Mouse (Mus musculus) megakaryocyte progenitor cell, adult 5-6 weeks (primary cell): ENCODE measurements around the gene Pgpep1. TPM values are rescaled to one million over a fixed set of nuclear protein-coding genes. Genes with fewer than 3 reads are reported as not detected.

Experiments
- ATAC-seq: replicated peaks from 2 replicates; pipeline ENCODE4 v1.8.0; 2016; ENCODE audit warnings: mild to moderate bottlenecking, moderate TSS enrichment, inconsistent platforms; ENCODE audit not compliant: poor library complexity
- total RNA-seq, 2 experiments: library from RNA; stranded (forward) in 1 of 2; stranded (reverse) in 1 of 2; fragments of 157-497, 149-512 nt in 1 of 2; fragments of 200-1000 nt in 1 of 2; gene quantifications; 2 replicates each; pipeline versions ENCODE4 v1.2.3 to v1.2.4; 2015 to 2017

Gene Pgpep1
- total RNA-seq, 2 experiments from 2014 or later, result 5.2 to 11.8 TPM

DNA sequence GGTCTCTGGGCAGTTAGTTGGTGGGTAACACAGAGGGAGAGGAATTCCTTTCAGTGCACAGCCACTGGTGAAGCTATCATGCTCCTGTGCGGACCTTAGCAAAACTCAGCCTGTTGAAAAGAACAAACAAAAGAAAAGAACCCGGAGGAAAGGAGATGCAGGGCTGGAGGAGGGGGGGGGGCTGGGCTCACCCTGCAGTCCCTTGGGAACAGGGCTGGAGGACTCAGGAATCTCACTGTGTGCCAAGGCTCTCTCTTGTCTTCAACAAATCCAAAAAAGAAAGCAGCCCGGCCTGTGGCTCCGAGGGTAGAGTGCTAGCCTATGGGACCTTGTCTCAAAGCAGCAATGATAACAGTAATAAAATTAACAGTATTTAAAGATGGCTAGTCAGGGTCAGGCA, 3.5 kb upstream of the Pgpep1 start:
- no peak for ATAC-seq

DNA sequence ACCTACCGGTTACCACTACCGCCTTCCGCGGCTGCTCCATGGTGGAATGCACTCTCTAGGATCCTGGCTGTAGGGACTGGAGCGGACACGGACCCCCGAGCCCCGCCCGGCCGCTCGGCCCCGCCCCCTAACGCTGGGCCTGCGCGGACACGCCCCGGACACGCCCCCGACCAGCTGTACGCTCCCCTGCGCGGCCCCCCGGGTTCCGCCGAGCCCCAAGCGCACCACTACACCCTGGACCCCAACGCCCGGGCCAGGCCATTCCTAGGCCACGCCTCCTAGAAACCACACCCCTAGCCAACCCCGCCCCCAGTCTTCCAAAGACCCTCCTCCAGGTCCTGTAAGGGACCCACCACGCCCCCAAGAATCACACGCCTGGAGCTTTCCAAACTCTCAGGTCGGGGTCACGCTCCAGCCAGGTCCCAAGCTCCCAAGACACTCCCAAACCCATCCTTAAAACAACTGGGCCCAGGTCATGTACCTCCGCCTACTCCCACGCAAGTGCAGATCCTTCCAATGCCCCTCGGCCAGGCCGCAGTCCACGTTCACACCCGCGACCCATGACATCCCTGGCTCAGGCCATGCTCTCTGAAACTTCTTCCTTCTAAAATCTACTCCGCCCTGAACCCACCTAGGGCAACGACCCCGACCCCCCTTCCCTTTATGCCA, 450 bp downstream of the Pgpep1 start:
- ATAC-seq, result peak; percentile 92

DNA sequence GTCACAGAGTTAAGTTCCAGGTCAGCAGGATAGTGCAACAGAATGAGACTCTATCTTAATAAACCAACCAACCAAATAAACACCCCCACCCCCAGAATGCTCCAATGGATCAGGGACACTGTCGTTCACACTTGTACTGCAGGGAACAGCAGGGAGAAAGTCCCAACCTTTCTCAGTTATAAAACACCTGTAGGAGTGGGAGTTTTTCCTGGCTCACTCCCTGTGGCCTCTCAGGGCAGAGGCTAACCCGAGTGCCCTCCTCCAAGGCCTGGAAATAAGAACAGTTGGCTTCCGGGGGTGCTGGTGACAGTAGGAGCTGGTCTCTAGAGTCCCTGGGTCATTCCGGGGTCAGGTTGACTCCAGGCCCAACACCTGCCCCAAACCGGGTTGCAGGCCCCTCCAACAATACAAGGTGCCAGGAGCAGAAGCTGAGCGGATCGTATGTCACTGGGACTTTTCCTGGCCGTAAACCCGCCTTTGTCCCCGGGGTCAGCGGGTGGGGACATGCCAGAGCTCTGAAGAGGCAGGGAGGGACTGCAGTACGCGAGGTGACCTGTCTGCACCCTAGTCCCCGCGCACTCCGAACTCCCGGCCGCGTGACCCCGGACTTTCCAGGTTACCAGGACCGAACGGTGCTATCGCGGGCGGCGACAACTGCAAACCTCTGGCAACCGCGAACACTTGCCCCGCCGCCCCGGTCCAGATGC, 1.1 kb downstream of the Pgpep1 start:
- ATAC-seq, result peak; percentile 51

DNA sequence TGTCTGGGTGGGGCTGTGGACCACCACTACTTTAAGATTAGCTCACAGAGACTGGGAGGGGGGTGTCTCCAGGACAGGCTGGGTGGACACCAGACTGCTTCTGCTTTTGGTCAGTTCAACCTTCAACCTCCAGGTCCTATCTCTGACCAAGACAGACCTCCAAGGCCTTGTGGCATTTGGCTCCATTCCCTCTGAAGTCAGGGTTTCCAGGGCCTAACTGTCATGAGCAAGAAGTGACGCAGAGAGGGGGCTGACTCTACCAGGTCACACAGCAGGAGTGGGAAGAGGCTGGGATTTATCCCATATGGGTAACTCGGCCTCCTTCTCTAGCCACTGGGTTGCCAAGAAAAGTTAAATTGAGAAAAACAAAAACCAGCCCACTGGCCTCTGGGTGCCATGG, 2.4 kb downstream of the Pgpep1 start:
- no peak for ATAC-seq

- no peak for ATAC-seq
Measured at GRCm38 (mm10) chr8:70657214-70657613, 3.0 kb downstream of the Pgpep1 start.

GRCm38 (mm10) chr8:70656193-70656790, 3.9 kb downstream of the Pgpep1 start:
- ATAC-seq, result no peak

DNA sequence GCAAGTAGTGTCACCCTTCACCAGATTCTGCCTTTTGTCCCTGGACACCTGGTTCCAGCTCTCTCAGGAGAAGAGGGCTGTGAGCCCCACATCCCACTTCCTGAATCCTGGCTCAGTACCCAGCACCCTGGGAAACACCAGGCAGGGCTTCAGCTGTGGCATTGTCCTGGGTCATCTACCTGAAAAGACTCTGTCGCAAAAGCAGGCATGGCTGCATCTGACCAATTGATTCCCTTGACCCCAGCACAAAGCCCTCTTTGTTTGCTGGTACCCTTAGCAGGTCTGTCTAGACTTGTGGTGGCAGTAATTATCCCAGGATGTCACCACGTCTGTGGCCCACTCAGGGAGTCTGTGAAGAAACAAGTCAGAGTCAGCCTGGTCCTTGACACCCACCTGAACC, 4.7 kb downstream of the Pgpep1 start:
- ATAC-seq, result no peak

DNA sequence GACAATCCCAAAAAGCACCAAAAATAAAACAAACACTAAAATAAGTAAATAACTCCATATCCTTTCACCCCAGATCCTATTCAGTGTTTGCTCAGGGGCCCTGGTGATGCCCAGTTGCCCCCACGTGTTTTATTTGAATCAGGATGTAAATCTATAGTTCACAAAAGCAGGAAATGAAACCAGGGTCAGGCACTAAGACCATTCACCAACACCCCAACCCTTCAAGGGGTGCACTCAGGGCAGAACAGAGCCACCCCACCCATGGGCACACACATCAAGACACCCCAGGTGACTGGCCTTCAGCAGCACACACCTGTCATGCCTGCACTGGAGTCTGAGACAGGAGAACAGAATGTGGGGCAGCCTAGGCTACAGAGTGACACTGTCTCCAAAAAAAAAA, 6.1 kb downstream of the Pgpep1 start:
- no peak for ATAC-seq

DNA sequence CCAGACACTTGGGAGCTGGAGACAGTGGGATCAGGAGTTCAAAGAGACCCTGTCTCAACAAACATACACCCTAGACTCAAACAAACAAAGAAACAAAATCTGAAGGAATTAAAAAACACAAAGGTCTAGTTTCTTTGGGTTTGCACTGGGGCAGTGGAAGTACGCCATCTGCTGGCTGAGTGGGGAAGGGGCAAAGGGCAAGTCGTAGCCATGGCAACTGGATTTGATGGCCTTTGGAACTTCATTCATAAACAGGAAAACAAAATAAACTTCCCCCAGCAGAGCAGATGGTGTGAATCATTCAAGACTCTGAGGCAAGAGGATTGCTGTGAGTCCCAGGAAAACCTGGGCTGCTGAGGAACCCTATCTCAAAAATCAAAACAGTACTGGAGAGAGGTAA, 7.0 kb downstream of the Pgpep1 start:
- ATAC-seq, result peak; percentile 67

DNA sequence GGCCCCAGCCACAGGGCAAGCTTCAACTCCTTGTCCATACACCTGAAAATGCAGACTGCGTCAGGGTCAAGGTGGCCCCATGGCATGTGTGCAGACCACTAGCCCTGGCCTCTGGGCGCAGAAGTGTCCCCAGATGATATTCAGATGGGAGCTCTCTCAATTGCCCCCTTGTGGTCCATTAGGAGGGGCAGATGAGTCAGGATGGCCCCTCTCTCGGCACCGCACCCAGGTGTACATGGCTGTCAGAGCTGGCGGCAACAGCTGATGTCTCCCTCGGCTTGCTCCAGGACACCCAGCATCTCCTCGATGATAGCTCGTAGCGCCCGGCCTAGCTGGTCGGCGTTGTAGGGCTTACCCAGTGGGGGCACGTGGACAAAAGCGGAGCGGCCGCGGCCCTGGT, 9.8 kb downstream of the Pgpep1 start:
- no peak for ATAC-seq

- ATAC-seq, result peak; percentile 85
Measured at GRCm38 (mm10) chr8:70649324-70649723, 10.9 kb downstream of the Pgpep1 start.

DNA sequence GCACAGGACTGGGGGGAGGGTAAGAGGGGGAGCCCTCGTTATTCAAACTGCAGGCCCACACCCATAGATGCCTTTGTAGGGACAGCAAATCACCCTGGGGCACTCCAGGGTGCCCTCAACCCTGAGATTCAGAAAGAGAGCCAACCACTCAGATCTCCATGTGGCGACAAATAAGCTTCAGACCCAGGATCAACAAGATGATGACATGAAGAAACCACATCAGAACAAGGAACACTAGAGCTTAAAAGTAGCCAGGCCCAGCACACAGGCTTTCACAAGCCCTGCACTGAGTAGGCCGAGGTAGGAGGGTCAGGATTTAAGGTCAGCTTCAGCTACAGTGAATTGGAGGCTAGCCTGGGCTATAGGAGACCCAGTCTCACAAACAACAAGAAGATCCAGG, 11.3 kb downstream of the Pgpep1 start:
- ATAC-seq, result 0 out of 2 replicates have a peak, but pooled peaks have one; percentile 7

- ATAC-seq, result no peak
Measured at GRCm38 (mm10) chr8:70648164-70648442, 12.1 kb downstream of the Pgpep1 start.

GRCm38 (mm10) chr8:70647343-70648163, 12.6 kb downstream of the Pgpep1 start:
- no peak for ATAC-seq

DNA sequence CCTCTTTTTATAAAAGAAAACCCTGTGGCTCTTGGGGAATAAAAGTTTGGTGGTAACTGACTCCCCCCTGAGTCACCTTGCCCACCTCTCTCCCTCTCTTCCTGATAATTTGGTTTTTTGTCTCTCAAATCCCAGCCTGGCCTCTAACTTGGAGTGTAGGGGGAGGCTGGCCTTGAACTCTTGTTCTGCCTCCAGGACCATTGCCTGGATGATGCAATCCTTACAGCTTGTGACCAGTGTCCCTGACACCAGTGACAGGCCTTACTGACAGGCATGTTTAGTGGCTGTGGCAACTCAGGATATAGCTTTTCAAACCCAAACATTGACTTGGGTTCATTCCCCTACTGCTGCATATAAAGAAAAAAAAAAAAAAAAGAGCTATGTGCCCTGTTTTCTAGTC, 13.4 kb downstream of the Pgpep1 start:
- ATAC-seq, result no peak

GRCm38 (mm10) chr8:70646369-70646768, 13.8 kb downstream of the Pgpep1 start:
- ATAC-seq, result no peak

- ATAC-seq, result no peak
Measured at GRCm38 (mm10) chr8:70645501-70646224, 14.5 kb downstream of the Pgpep1 start.

- ATAC-seq, result peak; percentile 56
Measured at GRCm38 (mm10) chr8:70644065-70644464, 16.1 kb downstream of the Pgpep1 start.

GRCm38 (mm10) chr8:70643019-70643418, 17.2 kb downstream of the Pgpep1 start:
- no peak for ATAC-seq

GRCm38 (mm10) chr8:70638752-70639151, 21.4 kb downstream of the Pgpep1 start:
- no peak for ATAC-seq

DNA sequence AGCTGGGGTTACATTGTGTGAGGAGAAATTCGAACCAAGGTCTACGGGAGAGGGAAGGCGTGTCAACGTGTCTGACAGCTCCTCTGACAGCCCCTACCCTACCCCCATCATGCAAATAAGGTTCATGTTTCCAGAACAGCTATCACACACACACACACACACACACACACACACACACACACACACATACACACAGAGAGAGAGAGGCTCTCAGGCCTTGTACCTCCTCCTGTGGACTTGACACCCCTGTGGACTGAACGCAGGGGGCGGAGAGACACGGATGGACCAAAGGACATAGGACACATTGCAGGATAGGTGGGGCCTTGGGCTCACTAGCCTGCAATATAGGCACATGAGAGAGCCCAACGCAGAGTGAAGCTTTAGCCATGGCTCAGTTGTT, 23.4 kb downstream of the Pgpep1 start:
- ATAC-seq, result no peak
